Mouse (Mus musculus) Muller cell, postnatal 12 days (primary cell): Measurements from ENCODE around the gene Gtf2a2.

ENCODE experiments used
- DNase-seq: peaks from one replicate; pipeline ENCODE4 v3.0.0-alpha.2; 2015; ENCODE audit errors: inconsistent ontology term

The Gtf2a2 gene

GRCm38 (mm10) chr9:70053411-70053810, 41.1 kb downstream of the Gtf2a2 start:
- DNase-seq, result no peak

- DNase-seq, result no peak
Measured at GRCm38 (mm10) chr9:70062012-70062411, 49.7 kb downstream of the Gtf2a2 start.

- DNase-seq, result no peak
Measured at GRCm38 (mm10) chr9:70067497-70067896, 55.1 kb downstream of the Gtf2a2 start.

- DNase-seq, result no peak
Measured at GRCm38 (mm10) chr9:70069961-70070435, 57.6 kb downstream of the Gtf2a2 start.

- no peak for DNase-seq
Measured at GRCm38 (mm10) chr9:70072387-70072786, 60.0 kb downstream of the Gtf2a2 start.
